Mouse (Mus musculus): ENCODE results near the gene Ascl2. TPM values are rescaled to one million over a fixed set of nuclear protein-coding genes. Genes with fewer than 3 reads are reported as not detected.

Ascl2 gene
- total RNA-seq (2015) (0.67 and 1.0 TPM in 2 replicates), total RNA-seq (2017) (0.68 TPM in 1 of 2 replicates, not detected in the other)

DNA sequence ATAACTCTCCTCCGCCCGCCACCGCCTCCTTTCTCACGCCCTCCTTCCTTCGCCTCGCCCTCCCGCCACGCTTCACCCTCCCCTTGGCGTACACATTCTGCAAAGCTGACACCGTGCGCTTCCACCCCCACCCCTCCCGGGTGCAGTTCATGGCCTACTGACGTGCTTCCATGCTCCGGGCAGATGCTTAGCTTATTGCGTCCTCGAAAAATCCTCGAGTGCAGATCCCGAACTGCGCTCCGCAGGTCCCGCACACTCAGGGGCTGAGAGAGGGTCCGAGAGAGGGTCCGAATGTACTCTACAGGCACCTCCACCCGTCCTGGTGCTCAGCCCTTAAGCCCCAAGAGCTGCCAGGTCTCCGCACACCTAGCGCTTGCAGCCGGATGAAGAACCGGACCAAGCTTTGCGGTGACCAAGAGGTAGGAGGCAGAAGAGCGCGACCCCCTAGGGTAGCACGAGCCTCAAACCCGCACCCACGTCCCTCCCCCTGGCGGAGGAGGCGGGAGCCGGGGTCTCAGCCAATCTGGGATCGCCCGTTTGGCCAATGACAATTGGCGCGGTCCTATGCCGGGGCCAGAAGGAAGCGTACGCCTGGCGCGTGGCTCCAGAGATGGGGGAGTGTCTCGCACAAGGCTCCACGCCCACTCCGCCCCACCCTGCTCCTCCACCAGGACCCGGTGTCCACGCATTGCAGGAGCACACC is at the start of gene Ascl2:
Gene Ascl2, minus strand, starts transcription at position 456 of the 703 bp plus-strand sequence.
- peak; percentile 15 for ATAC-seq (replicated peaks; ENCODE audit: poor library complexity)

- no peak for ATAC-seq (replicated peaks; ENCODE audit: poor library complexity)
These were observed 48.1 kb upstream of the Ascl2 start for GRCm38 (mm10) chr7:143017181-143017580.

DNA sequence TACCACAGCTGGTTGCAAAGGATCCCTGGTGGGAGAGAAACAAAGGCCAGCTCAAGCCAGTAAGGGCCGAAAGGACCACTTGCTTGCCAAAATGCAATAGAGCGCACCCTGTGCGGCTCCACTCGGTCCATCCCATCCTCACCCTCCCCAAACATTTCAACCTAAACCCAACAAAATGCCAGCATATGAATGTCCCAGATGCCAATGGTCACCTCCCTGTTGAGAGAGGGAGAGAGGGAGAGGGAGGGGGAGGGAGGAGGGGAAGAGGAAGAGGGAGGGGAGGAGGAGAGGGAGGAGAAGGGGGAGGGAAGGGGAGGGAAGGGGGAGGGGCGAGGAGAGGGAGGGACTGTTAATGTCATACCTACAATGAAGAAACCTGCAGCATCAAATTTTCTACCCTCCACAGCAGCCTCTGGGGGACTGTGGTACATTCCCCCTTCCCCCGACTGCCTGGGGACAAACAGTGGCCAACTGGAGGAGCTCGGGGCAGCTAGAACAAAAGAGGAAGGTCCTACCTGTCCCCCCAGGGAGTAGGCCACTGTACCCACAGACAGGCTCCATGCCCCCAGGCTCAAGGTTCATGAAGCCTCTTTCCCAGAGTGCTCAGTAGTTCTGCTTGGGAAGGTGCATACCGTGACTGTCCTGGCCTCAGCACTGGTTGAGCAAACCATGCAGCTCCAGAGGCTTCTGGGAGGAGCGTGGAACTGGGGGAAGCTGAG is 47.5 kb upstream of the Ascl2 start:
- ATAC-seq (replicated peaks; ENCODE audit: poor library complexity), result no peak

- peak; percentile 51 for ATAC-seq (replicated peaks; ENCODE audit: poor library complexity)
These were observed 46.8 kb upstream of the Ascl2 start for GRCm38 (mm10) chr7:143015755-143016423.

DNA sequence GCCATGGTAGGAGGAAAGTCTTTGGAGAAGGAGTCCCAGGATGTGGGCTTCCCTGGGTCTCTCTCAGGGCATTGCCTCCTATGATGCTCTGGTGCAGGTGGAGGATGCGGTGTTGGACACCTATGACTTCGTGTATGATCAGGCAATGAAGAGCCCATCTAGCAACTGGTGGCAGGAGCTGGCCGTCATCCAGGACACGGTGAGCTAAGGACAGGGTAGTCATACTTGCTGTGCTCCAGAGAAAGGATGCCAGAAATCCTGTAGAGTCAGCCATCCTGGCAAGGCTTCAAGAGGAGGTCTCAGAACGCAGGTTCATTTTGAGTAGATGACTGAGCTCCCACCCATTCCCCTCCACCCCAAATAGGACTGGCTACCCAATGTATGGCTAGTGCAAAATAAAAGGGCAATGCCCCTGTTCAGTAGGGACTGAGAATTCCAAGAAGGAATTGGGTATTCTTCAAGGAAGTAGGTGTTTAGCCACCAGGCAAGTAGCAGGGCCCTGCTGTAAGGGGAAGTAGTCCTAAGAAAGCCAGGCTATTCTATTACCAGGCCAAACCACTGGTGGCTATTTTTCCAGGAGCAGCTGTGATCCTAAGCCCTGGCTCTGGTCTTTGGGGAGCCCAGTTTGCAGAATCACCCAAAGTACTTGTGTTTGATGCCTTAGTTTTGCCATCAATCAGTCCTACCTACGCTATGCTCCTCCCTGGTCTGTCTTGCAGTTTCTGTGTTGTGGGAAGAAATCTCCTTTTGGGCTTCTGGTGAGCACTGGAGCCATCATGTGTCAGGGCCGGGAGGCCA is 46.0 kb upstream of the Ascl2 start:
- ATAC-seq (replicated peaks; ENCODE audit: poor library complexity), result no peak

DNA sequence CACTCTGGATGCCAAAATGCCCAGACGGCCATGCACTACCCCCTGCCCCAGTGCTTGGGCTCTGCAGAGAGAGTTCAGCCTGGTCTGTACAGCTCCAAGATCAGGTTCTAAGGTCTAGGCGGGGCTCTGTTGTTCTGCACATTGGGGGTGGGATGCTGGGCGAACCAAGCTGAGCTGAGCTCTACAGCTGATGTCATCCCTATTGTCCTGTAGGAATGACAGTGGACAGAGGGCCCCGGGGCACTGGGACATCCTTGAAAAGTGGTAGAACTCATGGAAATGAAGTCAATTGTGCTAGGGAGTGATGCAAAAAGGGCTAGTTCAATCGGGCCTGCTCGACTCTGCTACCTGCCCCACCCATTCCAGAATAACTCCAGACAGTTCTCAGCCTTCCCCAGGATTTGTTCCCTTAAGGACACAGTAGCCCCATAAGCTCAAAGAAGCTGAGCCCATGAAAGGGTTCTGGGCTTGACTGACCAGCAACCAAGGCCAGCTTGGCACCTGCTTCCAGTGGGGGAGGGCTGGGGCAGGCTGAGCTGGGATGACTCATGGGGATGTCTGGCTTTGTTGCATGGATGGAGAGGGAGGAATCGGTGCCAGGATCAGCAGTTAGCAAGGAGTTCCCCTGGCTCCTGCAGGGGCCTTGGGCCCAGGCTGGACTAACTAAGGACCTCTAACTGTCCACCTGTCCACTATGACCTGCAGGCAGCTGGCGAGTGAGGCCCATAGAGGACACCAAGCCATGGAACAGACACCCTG is 44.5 kb upstream of the Ascl2 start:
- no peak for ATAC-seq (replicated peaks; ENCODE audit: poor library complexity)

GRCm38 (mm10) chr7:143012230-143012875 is 43.3 kb upstream of the Ascl2 start:
- ATAC-seq (replicated peaks; ENCODE audit: poor library complexity), result no peak

- ATAC-seq (replicated peaks; ENCODE audit: poor library complexity), result no peak
These were observed 42.2 kb upstream of the Ascl2 start for GRCm38 (mm10) chr7:143011226-143011625.

- peak; percentile 13 for ATAC-seq (replicated peaks; ENCODE audit: poor library complexity)
These were observed 40.9 kb upstream of the Ascl2 start for GRCm38 (mm10) chr7:143009996-143010395.

DNA sequence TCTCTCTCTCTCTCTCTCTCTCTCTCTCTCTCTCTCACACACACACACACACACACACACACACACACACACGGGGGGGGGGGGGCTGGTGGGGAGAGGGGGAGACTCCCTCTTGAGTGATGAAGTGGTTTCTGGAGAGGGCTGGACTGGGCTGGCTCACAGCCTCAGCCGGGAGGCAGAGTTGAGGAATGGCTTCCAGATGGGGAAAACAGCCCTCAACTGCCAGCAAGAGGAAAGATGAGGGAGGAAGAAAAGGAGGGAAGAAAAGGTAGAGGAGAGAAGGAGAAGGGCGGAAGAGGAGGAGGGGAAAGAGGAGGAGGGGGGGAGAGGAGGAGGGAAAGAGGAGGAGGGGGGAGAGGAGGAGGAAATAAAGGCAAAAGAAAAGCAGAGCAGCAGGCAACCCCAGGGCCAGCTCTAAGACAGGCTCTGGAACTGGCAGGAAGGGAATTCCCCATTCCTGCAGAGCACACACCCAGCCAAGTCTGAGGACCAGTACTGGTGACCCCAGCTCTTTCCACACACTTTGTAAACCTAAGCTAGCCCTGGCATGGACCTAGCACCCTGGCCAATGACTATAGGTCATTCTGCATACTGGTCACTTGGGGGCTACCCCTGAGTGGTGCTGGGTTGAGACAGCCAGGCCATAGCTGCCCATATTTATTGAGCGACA is 40.1 kb upstream of the Ascl2 start:
- no peak for ATAC-seq (replicated peaks; ENCODE audit: poor library complexity)

DNA sequence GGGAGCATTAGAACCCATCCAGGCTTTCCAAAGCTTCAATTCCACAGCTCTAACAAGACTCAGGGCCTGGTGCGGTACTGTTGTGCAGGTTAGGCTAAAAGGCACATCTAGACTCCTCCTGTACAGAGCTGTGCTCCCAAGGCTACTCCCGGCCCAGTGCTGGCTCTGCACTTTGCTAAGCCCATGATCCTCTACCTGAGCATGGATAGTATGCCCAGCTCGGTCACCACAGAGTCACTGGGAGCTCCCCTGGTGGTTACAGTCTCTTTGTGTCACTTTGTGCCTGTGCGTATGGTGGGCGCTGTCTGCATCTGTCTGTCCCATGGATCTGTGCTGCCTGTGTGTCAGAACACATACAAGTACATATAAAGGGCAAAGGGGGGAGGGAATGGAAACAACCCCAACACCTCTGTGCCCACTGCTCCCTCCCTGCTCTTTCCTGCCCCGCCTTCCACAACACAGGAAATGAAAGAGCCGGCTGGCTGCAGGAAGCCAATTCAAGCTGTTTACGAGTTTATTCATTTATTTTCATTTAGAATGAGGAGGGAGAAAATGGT is 39.4 kb upstream of the Ascl2 start:
- ATAC-seq (replicated peaks; ENCODE audit: poor library complexity), result no peak

GRCm38 (mm10) chr7:143007599-143008369 is 38.7 kb upstream of the Ascl2 start:
- peak; percentile 43 for ATAC-seq (replicated peaks; ENCODE audit: poor library complexity)

- ATAC-seq (replicated peaks; ENCODE audit: poor library complexity), result no peak
These were observed 37.9 kb upstream of the Ascl2 start for GRCm38 (mm10) chr7:143006756-143007598.

DNA sequence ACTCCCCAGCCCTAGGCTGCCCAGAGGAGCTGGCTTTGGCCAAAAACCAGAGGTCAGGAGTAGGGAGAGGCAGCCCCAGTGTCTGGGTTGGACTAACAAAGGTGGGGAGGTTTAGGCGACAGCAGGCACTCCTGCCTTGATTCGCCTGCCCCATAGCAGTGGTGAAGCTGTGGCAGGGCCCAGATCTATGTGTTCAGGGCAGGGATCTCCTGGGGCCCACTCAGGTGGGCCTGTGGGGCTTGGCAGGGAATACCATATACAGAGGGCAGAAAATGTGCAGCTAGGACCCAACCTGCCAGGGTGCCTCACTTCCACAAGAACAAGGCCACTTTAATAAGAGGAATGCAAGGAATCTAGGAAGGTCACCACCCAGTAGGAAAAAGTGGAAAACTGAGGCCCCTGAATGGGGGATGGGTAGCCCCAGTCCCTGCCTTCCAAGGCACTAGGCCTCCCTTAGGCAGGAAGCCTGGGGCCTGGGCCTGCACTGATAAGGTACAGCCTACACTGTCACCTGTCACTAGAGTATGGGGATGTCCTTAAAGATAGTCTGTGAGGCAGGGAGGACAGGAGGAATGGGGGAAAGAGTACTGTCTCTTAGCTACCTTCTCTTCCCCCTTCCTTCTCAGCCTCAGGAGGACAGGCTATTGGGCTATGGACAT is 37.2 kb upstream of the Ascl2 start:
- peak; percentile 23 for ATAC-seq (replicated peaks; ENCODE audit: poor library complexity)

DNA sequence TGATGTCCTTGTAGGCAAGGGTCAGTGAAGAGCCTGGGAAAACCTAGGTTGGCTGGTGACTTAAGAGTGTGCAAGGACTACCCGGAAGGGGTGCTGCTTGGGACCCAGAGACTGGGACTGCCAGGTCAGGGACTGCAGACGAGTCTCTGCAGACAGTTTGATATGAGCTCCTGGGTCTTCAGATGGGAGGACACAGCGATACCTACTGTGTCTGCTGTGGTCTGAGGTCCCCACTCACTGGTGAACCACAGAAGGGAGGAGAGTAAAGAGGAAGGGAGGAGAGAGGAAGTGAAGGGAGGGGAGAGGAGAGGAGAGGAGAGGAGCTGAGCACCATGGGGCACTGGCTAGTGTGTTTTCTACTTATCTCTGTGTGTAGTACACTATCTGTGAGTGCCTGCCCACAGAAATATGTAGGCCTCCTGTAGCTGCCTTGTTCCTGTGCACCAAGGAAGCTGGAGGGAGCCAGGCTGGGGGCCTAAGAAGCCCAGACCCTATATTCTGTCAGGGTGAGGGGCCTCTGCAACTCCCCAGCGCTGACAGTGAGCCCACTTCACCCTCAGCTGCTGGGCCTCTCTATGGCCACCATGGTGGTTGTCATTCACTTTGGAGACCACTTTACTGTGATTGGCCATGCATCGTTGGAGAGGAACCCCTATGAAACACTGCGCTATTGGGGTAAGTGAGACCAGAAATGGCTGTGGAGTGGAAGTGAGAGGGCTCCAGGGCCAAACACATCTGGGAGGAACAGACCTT is 36.5 kb upstream of the Ascl2 start:
- ATAC-seq (replicated peaks; ENCODE audit: poor library complexity), result peak; percentile 33
